Mouse (Mus musculus): ENCODE measurements around the gene Wdfy1. TPM values are rescaled to one million over a fixed set of nuclear protein-coding genes. Genes with fewer than 3 reads are reported as not detected.

The Wdfy1 gene
- polyA plus RNA-seq, 1 experiment from 2014 or later: 43.7 TPM

DNA sequence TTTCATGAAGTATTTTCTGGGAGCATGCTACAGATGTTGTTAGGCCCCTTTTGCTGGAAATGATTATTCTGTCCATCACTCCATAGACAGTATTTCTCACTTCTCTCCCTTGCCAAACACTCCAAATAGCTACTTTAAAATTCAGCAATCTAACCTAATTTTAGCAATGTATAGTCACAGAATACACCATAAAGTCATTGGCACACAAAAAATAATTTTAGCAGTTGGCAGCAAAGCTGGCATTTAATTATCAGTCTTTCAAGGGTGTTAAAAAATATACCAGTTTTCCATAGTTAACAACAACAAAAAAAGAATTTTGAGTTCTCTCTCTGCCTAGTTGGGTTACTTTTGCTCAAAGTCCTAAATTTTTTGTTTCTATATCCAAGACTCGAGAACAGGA is 118.5 kb downstream of the Wdfy1 start:
- H3K27ac ChIP-seq (ENCODE audit: low read length): no peak overlapping the region
- no peak overlapping the region for H3K4me3 ChIP-seq (ENCODE audit: low read length)
- no peaks in the 10 kb centered on the region for H3K36me3 ChIP-seq (ENCODE audit: control insufficient read depth, insufficient read depth, low read length)
- no peaks in the 10 kb centered on the region for H3K9me3 ChIP-seq (ENCODE audit: control insufficient read depth, low read length)
- H3K4me1 ChIP-seq (replicated peaks; ENCODE audit: control insufficient read depth, insufficient read depth, low read length): no peaks in the 10 kb centered on the region
- H3K4me2 ChIP-seq (ENCODE audit: low read depth, low read length): no peak overlapping the region
- H3K9ac ChIP-seq (ENCODE audit: low read length): no peak overlapping the region
- no peaks in the 10 kb centered on the region for H3K27me3 ChIP-seq (ENCODE audit: control insufficient read depth, insufficient read depth, low read depth, low read length)
- no peak for ATAC-seq (ENCODE audit: low read depth)
- WGBS: 38% methylated on average over 1 of the region's 1 CpGs

DNA sequence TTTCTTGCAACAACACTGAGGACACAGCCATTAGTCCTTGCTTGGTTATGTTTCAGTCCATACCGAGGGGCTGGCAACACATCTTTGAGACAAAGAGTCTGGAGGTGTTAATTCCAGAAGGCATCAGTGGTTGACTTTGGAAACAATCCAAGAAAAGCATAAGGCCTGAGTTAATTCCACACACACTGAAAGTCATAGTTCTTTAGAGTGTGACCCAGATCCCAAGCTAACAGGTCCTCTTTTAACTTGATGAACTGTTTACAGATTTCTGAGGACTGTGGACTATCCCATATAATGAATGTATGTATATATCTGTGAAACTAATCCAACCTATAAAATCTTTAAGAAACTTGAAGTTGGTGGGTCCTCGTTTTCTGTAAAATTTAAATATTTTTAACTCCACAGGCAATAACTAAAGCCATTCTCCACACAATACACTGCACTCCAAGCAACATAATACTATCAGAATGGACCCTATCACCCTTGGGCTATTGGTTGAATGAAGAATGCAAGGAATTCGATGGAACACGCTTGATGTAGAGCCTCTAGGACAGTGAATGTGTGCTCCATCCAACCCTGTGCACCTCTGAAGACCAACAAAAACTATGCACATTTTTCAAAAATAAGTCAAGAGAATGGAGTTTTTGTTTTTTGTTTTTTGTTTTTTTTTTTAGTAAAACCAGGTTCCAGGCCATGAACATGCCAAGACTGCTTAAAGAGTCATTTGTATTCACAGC is 120.0 kb downstream of the Wdfy1 start:
- Histone ChIP-seq H3K4me2 (ENCODE audit: low read depth, low read length) (no peak overlapping the region), H3K4me3 (ENCODE audit: low read length) (no peak overlapping the region), H3K36me3 (ENCODE audit: control insufficient read depth, insufficient read depth, low read length) (no peaks in the 10 kb centered on the region), H3K27ac (ENCODE audit: low read length) (no peak overlapping the region), H3K4me1 (replicated peaks; ENCODE audit: control insufficient read depth, insufficient read depth, low read length) (no peaks in the 10 kb centered on the region), H3K9me3 (ENCODE audit: control insufficient read depth, low read length) (no peaks in the 10 kb centered on the region), H3K27me3 (ENCODE audit: control insufficient read depth, insufficient read depth, low read depth, low read length) (no peaks in the 10 kb centered on the region), H3K9ac (ENCODE audit: low read length) (no peak overlapping the region)
- 61% methylated on average over 4 of the region's 4 CpGs for WGBS
- no peak for ATAC-seq (ENCODE audit: low read depth)

DNA sequence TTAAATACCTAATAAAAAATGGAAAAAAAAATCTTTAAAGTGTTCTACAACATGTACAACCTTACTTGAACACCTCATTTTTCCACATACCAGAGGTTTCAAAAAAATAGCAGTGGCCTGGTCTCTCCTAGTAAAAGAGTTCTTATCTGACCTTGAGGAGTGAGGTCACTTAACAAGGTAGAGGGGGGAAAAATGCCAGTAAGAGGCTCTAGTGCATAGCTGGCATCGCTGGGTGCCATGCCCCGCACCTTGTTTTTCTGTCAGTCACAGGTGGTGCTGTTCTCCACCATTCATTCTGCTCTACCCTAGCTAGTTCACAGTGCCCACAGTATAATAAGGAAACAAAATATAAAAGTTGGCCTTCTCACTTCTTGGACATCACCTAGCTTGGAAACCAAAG is 121.0 kb downstream of the Wdfy1 start:
- Histone ChIP-seq H3K9me3 (ENCODE audit: control insufficient read depth, low read length) (no peaks in the 10 kb centered on the region), H3K9ac (ENCODE audit: low read length) (no peak overlapping the region), H3K4me2 (ENCODE audit: low read depth, low read length) (no peak overlapping the region), H3K36me3 (ENCODE audit: control insufficient read depth, insufficient read depth, low read length) (no peaks in the 10 kb centered on the region), H3K4me3 (ENCODE audit: low read length) (no peak overlapping the region), H3K27me3 (ENCODE audit: control insufficient read depth, insufficient read depth, low read depth, low read length) (no peaks in the 10 kb centered on the region), H3K27ac (ENCODE audit: low read length) (no peak overlapping the region), H3K4me1 (replicated peaks; ENCODE audit: control insufficient read depth, insufficient read depth, low read length) (no peaks in the 10 kb centered on the region)
- ATAC-seq (ENCODE audit: low read depth): peak; percentile 72
- 94% methylated on average over 2 of the region's 2 CpGs for WGBS

Other genes starting within 250 kb of the Wdfy1 start
- gene Ap1s3, start 104.2 kb downstream of the Wdfy1 start, polyA plus RNA-seq (2015; fragmentation: Nextera tagmentation; extraction: Ambion mirVana): 0.41 and 1.1 TPM in 2 replicates
- 54.1 and 55.0 TPM in 2 replicates for gene Mrpl44, start 125 bp downstream of the Wdfy1 start, polyA plus RNA-seq (2015; fragmentation: Nextera tagmentation; extraction: Ambion mirVana)
- 342 and 369 TPM in 2 replicates for gene Serpine2, start 85.0 kb upstream of the Wdfy1 start, polyA plus RNA-seq (2015; fragmentation: Nextera tagmentation; extraction: Ambion mirVana)

All from lung, embryonic 16.5 days (tissue).